Mouse (Mus musculus): ENCODE measurements around the gene Lamb3.

Gene Lamb3

GRCm38 (mm10) chr1:193386136-193386535, 178.6 kb downstream of the Lamb3 start:
- no peak for DNase-seq (ENCODE audit: low spot score)

- DNase-seq (ENCODE audit: low spot score): no peak
These were observed 179.7 kb downstream of the Lamb3 start for GRCm38 (mm10) chr1:193387241-193387640.

DNA sequence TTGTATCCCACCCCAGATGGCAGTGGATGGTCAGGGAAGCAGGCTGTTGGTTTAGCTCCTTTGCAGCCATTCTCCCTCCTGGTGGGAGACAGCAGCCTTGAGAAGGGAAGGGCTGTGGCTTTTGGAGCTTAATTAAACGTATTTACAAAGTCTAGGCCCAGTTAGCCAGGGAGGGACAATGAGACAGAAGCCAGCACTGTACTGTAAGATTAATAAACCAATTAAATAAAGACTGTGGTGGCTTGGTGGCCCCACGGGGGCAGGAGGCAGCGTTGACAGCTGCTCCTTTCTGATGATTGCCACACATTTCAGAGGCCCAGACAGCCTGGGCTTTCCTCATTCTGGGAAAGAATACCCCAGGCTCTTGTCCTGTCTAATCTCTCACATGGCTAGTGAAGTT, 182.0 kb downstream of the Lamb3 start:
- DNase-seq (ENCODE audit: low spot score): no peak

GRCm38 (mm10) chr1:193390004-193390403, 182.5 kb downstream of the Lamb3 start:
- DNase-seq (ENCODE audit: low spot score): no peak

DNA sequence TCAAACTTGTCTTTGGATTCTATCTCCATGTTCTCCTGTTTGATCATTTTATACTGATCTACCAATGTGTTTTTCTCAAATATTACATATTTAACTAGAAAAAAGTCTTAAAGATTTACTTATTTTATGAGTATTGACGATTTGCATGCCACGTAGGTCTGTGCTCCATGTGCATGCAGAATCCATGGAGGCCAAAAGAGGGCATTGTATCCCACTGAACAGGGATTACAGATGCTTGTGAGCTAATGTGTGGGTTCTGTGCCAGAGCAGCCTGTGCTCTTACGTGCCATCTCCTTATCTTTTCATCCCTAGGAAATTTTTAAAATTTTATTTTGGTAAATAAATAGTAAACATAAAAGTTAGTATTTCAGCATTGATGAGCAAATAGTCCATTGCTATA, 184.8 kb downstream of the Lamb3 start:
- no peak for DNase-seq (ENCODE audit: low spot score)

All from c-Kit-positive CD71-positive TER-119-positive erythroid progenitor cells, embryonic 14.5 days (primary cell).